Mouse (Mus musculus) fibroblast of lung, adult 2 months (primary cell): ENCODE data around the gene Babam2.
A peak's percentile ranks its signal among the peaks of the same experiment; 100 is the strongest.

Experiments
- DNase-seq: peaks from one replicate; pipeline ENCODE4 v3.0.0-alpha.2; 2011; ENCODE audit warnings: low read depth

Gene Babam2

GRCm38 (mm10) chr5:31884962-31885361 lies 187.5 kb downstream of the Babam2 start:
- no peak for DNase-seq

DNA sequence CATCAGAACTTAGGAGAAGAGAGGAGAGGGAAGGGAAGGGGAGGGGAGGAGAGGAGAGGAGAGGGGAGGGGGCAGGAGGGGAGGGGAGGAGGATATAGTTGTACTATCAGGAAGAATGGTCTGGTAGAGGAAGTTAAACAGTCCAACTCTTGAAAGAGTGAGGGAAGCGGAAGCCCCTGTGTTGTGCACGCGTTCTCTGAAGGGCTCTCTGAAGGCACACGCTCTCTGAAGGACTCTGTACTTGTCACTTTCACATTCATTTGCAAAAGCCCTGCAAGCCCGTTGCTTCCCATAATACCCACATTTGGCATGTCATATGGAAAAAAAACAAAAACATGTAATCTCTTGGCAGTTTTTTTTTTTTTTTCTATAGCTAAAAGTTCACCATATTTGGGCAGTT lies 190.1 kb downstream of the Babam2 start:
- DNase-seq: no peak

- peak; percentile 50 for DNase-seq
Observed at GRCm38 (mm10) chr5:31888341-31888740, 190.9 kb downstream of the Babam2 start.

- no peak for DNase-seq
Observed at GRCm38 (mm10) chr5:31892631-31893030, 195.1 kb downstream of the Babam2 start.

DNA sequence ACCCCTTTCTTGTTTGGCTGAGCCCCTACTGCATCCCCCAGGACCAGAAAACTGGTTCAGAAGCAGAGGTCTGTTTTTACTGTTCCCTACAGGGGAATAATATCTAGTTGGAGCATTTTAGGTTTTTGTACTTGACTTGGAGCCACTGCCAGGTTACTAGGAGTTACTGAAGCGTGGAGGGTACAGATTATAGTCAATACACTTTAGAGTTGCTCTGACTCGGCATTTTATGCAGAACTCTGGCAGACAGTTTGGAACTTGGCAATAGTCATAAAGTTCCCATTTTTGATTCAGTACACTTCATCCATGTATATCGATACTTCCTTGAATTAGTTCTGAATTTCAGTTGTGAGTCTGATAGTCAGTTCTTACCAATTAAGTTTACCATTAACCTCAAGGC lies 202.4 kb downstream of the Babam2 start:
- no peak for DNase-seq

- no peak for DNase-seq
Observed at GRCm38 (mm10) chr5:31902144-31902543, 204.7 kb downstream of the Babam2 start.

DNA sequence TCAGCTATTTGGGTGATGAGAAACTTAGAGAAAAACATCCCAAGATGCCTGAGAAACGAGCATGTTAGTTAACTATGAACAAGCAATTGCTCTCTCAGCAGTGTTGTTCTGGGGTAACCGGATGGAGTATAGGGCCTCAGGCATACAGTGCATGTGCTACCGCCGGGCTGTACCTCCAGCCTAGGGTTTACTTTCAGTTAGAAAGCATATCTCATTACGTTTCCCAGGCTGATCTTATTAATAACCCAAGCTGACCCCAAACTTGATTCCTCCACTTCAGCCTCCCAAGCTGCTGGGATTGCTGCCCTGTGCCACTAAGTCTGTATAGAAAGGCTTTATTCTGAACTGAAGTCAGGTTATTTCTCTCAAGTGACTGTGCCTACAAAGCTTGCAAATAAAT lies 205.4 kb downstream of the Babam2 start:
- DNase-seq: no peak

DNA sequence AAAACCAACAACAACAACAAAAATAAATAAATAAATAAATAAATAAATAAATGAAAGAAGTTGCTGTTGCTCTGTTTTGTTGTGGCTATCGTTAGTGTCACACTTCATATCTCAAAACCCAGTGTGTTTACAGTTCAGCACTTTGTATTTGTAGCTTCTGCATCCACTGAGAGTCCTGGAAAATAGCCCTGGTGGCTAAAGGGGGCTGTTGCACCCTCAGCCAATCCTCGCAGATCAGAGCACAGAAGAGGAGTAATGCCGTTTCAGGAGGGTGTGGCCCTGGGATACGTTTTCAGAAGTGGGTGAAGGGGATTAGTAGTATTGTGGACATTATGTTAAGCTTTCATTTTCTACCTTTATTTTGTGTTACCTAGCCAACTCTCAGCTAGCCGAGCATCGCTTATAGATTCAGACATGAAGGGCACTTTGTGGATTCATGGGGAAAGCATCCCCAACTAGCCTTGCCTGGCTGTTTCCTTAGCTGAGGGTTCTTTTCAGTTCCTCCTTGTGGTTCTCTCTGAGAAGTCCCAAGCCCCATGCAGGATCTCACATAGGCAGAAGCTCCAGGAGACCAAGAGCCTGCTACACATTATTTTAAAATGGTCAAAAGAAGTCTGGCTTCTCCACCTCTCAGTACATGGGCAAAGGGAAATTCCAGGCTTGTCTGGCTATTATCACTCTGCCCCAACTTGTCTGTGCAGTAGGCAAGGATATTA lies 207.6 kb downstream of the Babam2 start:
- no peak for DNase-seq

GRCm38 (mm10) chr5:31905808-31906207 lies 208.3 kb downstream of the Babam2 start:
- DNase-seq: no peak

- no peak for DNase-seq
Observed at GRCm38 (mm10) chr5:31906286-31906951, 208.9 kb downstream of the Babam2 start.

GRCm38 (mm10) chr5:31907959-31908358 lies 210.5 kb downstream of the Babam2 start:
- no peak for DNase-seq

GRCm38 (mm10) chr5:31908818-31909217 lies 211.3 kb downstream of the Babam2 start:
- DNase-seq: no peak

- no peak for DNase-seq
Observed at GRCm38 (mm10) chr5:31916241-31916640, 218.8 kb downstream of the Babam2 start.

DNA sequence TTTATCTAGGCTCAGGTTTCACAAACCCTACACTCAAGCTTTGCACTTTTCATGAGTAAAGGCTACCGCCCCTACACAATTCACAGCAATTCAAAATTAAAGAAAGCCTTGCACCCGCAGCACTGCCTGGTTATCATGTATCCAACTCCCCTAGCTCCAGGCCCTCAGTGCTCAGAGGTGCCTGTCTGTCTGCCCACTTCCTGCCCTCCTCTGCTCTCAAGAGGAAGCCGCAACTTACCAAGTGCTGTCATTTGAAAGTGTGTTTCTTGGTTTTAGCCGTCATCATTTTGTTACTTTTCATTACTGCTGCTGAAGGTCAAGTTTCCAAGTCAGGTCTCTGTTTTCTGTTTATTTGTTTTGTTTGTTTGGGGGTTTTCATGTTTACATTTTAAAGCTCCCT lies 221.1 kb downstream of the Babam2 start:
- DNase-seq: no peak

- DNase-seq: no peak
Observed at GRCm38 (mm10) chr5:31920129-31920528, 222.6 kb downstream of the Babam2 start.

- DNase-seq: no peak
Observed at GRCm38 (mm10) chr5:31920890-31921289, 223.4 kb downstream of the Babam2 start.

DNA sequence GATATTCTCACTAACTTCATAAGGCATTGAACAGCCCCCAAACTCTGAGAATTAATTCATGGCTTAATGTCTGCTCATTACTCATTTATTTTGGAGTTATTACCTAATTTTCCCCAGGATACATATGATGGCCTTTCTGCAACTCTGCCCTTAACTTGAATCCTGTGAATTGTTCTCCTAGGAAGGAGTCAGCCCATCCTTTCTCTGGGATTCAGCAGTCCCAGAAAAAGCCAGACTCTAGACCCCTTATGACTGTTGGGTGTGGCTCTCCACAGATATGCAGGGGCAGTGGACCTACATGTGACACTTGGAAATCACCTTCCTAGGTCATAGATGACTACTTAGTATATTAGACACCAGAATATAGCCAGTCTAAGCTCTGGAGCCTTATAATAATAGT lies 226.6 kb downstream of the Babam2 start:
- DNase-seq: no peak

GRCm38 (mm10) chr5:31926551-31926950 lies 229.1 kb downstream of the Babam2 start:
- no peak for DNase-seq

GRCm38 (mm10) chr5:31929007-31929406 lies 231.5 kb downstream of the Babam2 start:
- no peak for DNase-seq

DNA sequence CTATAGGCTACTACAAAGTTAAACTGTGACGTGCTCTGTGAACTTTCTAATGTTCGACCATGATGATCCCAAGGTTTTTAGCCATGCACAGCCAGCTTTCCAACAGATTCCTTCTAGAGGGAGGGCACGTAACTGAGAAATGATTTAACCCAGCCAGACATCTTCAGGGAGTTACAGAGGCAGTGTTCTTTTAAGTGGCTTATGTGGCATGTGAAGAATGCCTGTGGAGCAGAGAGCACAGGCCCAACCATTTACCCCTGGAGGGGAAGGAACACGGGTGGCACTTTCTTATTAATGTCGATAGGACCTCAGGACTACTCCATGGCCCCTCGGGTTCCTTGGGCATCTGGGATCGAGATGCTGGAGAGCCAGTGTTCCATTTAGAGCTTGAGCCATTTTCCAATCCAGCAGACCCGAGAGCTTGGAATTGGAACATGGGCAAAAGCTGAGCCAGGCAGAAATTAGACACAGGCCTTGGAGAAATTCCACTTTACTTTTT lies 233.7 kb downstream of the Babam2 start:
- no peak for DNase-seq

DNA sequence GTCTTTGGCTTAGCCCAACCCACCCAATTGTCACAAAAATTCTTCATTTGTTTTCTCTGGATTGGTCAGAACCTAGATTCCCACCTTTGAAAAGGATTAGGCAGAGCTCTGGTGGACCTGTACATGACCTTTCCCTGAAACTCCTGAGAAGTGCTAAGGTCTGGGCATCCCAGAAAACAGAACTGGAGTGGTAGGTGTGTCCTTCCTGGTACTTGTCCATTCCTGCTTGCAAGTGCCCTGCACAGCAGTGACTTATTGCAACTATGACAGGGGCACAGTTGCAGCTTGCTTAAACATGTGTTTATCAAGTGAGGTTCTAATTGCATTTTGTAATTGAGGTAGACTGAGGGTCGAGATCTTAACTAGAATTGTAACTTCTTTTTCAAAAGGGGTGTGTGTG lies 234.2 kb downstream of the Babam2 start:
- DNase-seq: no peak

DNA sequence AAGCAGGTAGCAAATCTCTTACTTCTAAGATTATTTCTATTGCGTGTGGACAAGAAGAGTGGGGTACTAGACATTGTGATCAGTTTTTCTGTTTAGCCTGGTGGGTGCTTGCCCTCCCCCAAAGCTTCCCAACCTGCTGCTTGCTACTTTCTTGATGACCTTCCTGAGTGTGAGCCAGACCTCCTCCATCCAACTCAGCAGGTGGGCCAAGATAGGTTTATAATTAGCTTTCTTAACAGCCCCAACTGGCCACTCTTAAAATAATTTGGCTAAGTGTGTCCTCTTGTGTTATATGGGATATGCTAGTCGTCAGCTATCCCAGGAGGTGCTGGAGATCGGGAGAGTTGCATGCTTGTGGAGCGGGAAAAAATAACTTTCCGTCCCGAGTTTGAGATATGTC lies 235.8 kb downstream of the Babam2 start:
- no peak for DNase-seq

DNA sequence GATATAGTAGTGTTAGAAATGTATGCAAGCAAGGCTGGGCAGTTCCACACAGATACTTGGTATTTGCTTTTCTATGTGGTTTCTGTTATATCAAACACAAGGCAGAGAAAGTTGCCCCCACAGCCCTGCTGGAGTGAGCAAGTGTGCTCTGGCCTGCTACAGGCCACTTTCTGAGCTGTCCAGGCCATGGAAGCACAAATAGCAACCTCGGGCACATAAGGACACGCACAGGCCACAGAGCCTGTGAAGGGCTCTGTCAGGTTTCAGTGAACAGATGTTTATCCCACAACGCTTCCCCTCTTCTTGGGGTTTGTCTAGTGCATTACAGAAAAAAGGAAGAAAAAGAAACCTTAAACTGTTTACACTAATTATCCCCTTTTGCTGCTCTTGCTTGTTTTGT lies 236.9 kb downstream of the Babam2 start:
- no peak for DNase-seq

DNA sequence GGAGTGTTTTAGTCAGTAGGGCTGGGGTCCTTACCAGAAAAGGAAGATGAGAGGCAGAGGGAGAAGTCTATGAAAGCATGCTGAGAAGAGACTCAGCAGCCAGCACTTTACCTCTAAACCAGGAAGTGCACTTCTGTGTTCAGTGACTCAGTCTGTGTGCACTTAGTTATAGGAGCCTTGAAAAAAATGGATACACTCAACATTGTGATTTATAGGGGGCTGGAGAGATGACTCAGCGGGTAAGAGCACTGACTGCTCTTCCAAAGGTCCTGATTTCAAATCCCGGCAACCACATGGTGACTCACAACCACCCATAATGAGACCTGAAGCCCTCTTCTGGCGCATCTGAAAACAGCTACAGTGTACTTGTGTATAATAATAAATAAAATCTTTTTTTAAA lies 238.5 kb downstream of the Babam2 start:
- DNase-seq: no peak
